Mouse (Mus musculus): ENCODE data around the gene Map3k7cl. TPM values are rescaled to one million over a fixed set of nuclear protein-coding genes. Genes with fewer than 3 reads are reported as not detected.

Gene Map3k7cl
- polyA plus RNA-seq (2012; rRNA removed), result 0.19 and 0.74 TPM in 2 replicates

GRCm38 (mm10) chr16:87552907-87553691 lies at the start of gene Map3k7cl:
TSS of gene Map3k7cl (plus strand) at chr16:87553330.

Other genes starting within 250 kb of the Map3k7cl start
- 4.9 and 6.7 TPM in 2 replicates for gene N6amt1, start 199.1 kb upstream of the Map3k7cl start, polyA plus RNA-seq (2012; rRNA removed)
- 2.5 and 2.9 TPM in 2 replicates for gene Ltn1, start 120.7 kb upstream of the Map3k7cl start, polyA plus RNA-seq (2012; rRNA removed)
- 5.1 and 7.0 TPM in 2 replicates for gene Rwdd2b, start 112.8 kb upstream of the Map3k7cl start, polyA plus RNA-seq (2012; rRNA removed)
- gene Usp16, start 98.6 kb upstream of the Map3k7cl start, polyA plus RNA-seq (2012; rRNA removed), result 10.1 and 15.6 TPM in 2 replicates
- 11.4 and 15.0 TPM in 2 replicates for gene Cct8, start 57.5 kb upstream of the Map3k7cl start, polyA plus RNA-seq (2012; rRNA removed)
- 10.2 and 11.1 TPM in 2 replicates for gene Bach1, start 145.6 kb downstream of the Map3k7cl start, polyA plus RNA-seq (2012; rRNA removed)

Measured in colon, adult 2 months (tissue).